Mouse (Mus musculus) lung, embryonic 14.5 days (tissue): ENCODE results near the gene Cyp4f18. TPM values are rescaled to one million over a fixed set of nuclear protein-coding genes. Genes with fewer than 3 reads are reported as not detected.

Experiments
- ATAC-seq: fragments of 200-750 bp; cut with Nextera tagmentation; 2 replicates; pipeline ENCODE4 v1.8.0; 2017; ENCODE audit warnings: mild to moderate bottlenecking, moderate TSS enrichment, moderate library complexity; ENCODE audit not compliant: insufficient read depth
- DNase-seq: peaks from one replicate; pipeline ENCODE4 v3.0.0-alpha.2; 2015
- H3K27ac ChIP-seq: fragments of 300-500 bp; sonication (generic); 2 replicates; pipeline ENCODE4 v1.5.1; 2014; ENCODE audit warnings: low read depth, mild to moderate bottlenecking, moderate library complexity
- H3K27me3 ChIP-seq: fragments of 300-500 bp; sonication (generic); 2 replicates; pipeline ENCODE4 v1.6.1; 2014; ENCODE audit warnings: low read length, control low read depth; ENCODE audit not compliant: insufficient read depth
- H3K36me3 ChIP-seq: fragments of 300-500 bp; sonication (generic); 2 replicates; pipeline ENCODE4 v1.6.1; 2014; ENCODE audit warnings: control low read depth; ENCODE audit not compliant: insufficient read depth
- H3K4me1 ChIP-seq: fragments of 300-500 bp; sonication (generic); 2 replicates; pipeline ENCODE4 v1.6.1; 2014; ENCODE audit warnings: antibody characterized with exemption, control low read depth; ENCODE audit not compliant: insufficient read depth
- H3K4me2 ChIP-seq: fragments of 300-500 bp; sonication (generic); 2 replicates; pipeline ENCODE4 v1.6.1; 2014; ENCODE audit warnings: mild to moderate bottlenecking
- H3K4me3 ChIP-seq: fragments of 300-500 bp; sonication (generic); 2 replicates; pipeline ENCODE4 v1.5.1; 2014; ENCODE audit warnings: low read depth, low read length
- H3K9ac ChIP-seq: fragments of 300-500 bp; sonication (generic); 2 replicates; pipeline ENCODE4 v1.6.1; 2014
- H3K9me3 ChIP-seq: fragments of 300-500 bp; sonication (generic); 2 replicates; pipeline ENCODE4 v1.6.1; 2016; ENCODE audit warnings: low read depth, low read length, control low read depth
- CTCF ChIP-seq: IDR thresholded peaks from 2 replicates; pipeline ENCODE4 v1.5.1; 2016; ENCODE audit warnings: antibody characterized with exemption, low read depth
- WGBS: fragments of 180-500 bp; shearing (Covaris S2); extraction: QIAGEN DNeasy Blood & Tissue Kit; methylation state at CpG from one replicate; pipeline ENCODE4 v1.1.7; 2014; 5-methylcytosine and 5-hydroxymethylcytosine counted together
- polyA plus RNA-seq: library from polyadenylated mRNA; unstranded; fragments of >200 nt; fragmentation: Nextera tagmentation; extraction: Ambion mirVana; gene quantifications from 2 replicates; pipeline ENCODE4 v1.2.1, GENCODE M21; 2014

The Cyp4f18 gene
- polyA plus RNA-seq, 1 experiment from 2014 or later, result 0.93 TPM

GRCm38 (mm10) chr8:71974211-71974610 lies 35.2 kb downstream of the Cyp4f18 start:
- H3K27ac ChIP-seq, result no peak overlapping the region
- no peaks in the 10 kb centered on the region for H3K9me3 ChIP-seq
- no peaks in the 10 kb centered on the region for H3K27me3 ChIP-seq
- H3K4me3 ChIP-seq, result no peak overlapping the region
- TF ChIP-seq CTCF, result no peak
- 75% methylated on average over 3 of the region's 3 CpGs for WGBS
- ATAC-seq (no peak), DNase-seq (no peak)
- peaks cover 8% of the 10 kb centered on the region; the same call in 1 of the 2 replicates for H3K36me3 ChIP-seq
- no peaks in the 10 kb centered on the region for H3K4me1 ChIP-seq
- H3K4me2 ChIP-seq, result no peak overlapping the region
- no peak overlapping the region for H3K9ac ChIP-seq

DNA sequence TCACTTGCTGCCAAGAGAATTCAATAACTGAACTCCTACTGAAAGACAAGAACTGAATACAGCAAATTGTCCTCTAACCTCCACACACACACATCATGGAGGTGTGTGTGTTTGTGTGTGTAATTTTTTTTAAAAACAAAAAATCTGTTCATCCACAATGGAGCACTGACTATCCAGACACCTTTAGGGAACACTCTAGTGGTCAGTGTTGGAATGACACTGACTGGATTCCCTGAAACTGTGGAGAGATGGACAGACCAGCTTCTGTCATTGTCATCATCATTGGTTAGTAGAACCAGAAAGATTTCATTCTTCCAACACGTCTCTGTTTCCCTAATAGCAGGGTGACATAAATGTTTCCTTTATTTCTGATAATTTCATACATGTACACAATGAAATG lies 37.5 kb downstream of the Cyp4f18 start:
- Histone ChIP-seq H3K9ac (no peak overlapping the region), H3K27ac (no peak overlapping the region), H3K4me1 (no peaks in the 10 kb centered on the region), H3K4me2 (no peak overlapping the region), H3K4me3 (no peak overlapping the region), H3K36me3 (peaks cover 29% of the 10 kb centered on the region), H3K27me3 (no peaks in the 10 kb centered on the region), H3K9me3 (no peaks in the 10 kb centered on the region)
- ATAC-seq, result no peak
- WGBS, result 64% methylated on average over 1 of the region's 1 CpGs
- DNase-seq, result peak; percentile 60
- TF ChIP-seq CTCF, result peak; percentile 77

DNA sequence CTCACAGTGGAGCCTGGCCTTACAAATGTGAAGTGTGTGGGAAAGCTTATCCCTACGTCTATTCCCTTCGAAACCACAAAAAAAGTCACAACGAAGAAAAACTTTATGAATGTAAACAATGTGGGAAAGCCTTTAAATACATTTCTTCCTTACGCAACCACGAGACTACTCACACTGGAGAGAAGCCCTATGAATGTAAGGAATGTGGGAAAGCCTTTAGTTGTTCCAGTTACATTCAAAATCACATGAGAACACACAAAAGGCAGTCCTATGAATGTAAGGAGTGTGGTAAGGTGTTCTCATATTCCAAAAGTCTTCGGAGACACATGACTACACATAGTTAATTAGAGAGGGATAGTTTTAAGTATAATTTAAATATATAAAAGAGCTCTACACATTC lies 40.8 kb downstream of the Cyp4f18 start:
- Histone ChIP-seq H3K4me2 (no peak overlapping the region), H3K36me3 (peaks cover 46% of the 10 kb centered on the region), H3K27me3 (no peaks in the 10 kb centered on the region), H3K4me1 (no peaks in the 10 kb centered on the region), H3K9me3 (no peaks in the 10 kb centered on the region; the same call in 1 of the 2 replicates), H3K9ac (no peak overlapping the region), H3K4me3 (no peak overlapping the region), H3K27ac (no peak overlapping the region)
- TF ChIP-seq CTCF, result no peak
- DNase-seq (no peak), ATAC-seq (no peak)
- 82% methylated on average over 6 of the region's 6 CpGs for WGBS

GRCm38 (mm10) chr8:71968100-71968499 lies 41.3 kb downstream of the Cyp4f18 start:
- no peaks in the 10 kb centered on the region for H3K27me3 ChIP-seq
- H3K4me3 ChIP-seq, result no peak overlapping the region
- no peak overlapping the region for H3K9ac ChIP-seq
- ATAC-seq (no peak), DNase-seq (no peak)
- TF ChIP-seq CTCF, result no peak
- H3K27ac ChIP-seq, result no peak overlapping the region
- WGBS, result 91% methylated on average over 6 of the region's 6 CpGs
- H3K9me3 ChIP-seq, result no peaks in the 10 kb centered on the region; the same call in 1 of the 2 replicates
- peaks cover 46% of the 10 kb centered on the region for H3K36me3 ChIP-seq
- H3K4me1 ChIP-seq, result no peaks in the 10 kb centered on the region
- no peak overlapping the region for H3K4me2 ChIP-seq

DNA sequence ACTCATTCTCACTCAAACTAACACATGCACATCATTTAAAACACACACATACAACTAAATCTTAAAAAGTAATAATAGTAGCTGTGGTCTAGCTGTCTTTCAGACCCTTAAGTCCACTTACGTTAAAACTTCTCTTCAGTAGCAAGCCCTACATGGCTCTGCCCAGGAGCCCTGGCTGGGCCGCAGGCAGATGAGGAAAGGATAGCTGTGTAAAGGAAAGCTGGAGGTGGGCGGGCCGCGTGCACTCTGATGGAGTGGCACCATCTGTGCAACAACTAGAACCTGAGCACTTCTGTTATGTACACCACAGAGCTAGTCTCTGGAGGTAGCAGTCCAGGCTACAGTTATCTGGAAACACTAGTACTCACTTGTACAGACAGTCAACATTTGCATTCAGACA lies 42.2 kb downstream of the Cyp4f18 start:
- WGBS, result 94% methylated on average over 5 of the region's 5 CpGs
- no peak overlapping the region for H3K27ac ChIP-seq
- DNase-seq (no peak), ATAC-seq (no peak)
- H3K36me3 ChIP-seq, result peaks cover 46% of the 10 kb centered on the region
- H3K4me1 ChIP-seq, result no peaks in the 10 kb centered on the region
- no peaks in the 10 kb centered on the region for H3K27me3 ChIP-seq
- H3K4me3 ChIP-seq, result no peak overlapping the region
- no peak overlapping the region for H3K4me2 ChIP-seq
- H3K9me3 ChIP-seq, result no peaks in the 10 kb centered on the region; the same call in 1 of the 2 replicates
- no peak for TF ChIP-seq CTCF
- H3K9ac ChIP-seq, result no peak overlapping the region

DNA sequence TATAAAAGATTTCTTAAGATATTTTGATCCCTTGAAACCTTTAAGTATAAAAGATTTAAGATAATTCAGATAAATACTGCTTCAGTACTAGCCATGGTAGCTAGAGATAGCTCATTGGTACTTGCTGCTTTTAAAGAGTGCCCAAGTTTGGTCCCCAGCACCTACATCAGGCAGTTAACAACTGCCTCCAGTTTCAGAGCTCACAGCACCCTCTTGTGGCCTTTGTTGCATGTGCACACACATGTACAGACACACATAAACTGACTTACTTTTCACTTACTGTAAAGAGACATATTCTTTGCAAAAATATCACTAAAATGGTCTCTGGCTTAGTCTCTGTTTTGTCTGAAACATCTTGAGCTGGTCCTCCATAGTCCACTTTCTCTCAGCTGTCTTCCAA lies 43.0 kb downstream of the Cyp4f18 start:
- no peak for DNase-seq
- H3K36me3 ChIP-seq, result peaks cover 51% of the 10 kb centered on the region
- peak; percentile 22; the same call in 1 of the 2 replicates for TF ChIP-seq CTCF
- no peaks in the 10 kb centered on the region for H3K27me3 ChIP-seq
- H3K9me3 ChIP-seq, result no peaks in the 10 kb centered on the region; the same call in 1 of the 2 replicates
- no peak overlapping the region for H3K9ac ChIP-seq
- no peak overlapping the region for H3K27ac ChIP-seq
- H3K4me2 ChIP-seq, result no peak overlapping the region
- no peak for ATAC-seq
- H3K4me3 ChIP-seq, result no peak overlapping the region
- H3K4me1 ChIP-seq, result no peaks in the 10 kb centered on the region

DNA sequence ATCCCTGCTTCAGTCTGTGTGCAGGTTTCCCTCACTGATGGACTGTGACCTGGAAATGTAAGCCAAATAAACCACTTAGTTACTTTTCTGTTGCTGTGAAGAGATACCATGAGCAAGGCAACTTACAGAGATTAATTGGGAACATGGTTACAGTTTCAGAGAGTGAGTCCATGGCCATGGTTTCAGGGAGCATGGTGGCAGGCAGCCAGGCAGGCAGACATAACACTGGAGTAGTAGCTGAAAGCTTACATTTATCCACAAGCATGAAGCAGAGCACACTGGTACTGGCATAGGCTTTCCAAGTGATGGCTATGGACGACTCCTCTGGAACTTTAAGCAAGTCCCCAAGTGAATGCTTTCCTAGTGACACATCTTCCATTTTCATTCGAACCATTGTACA lies 44.3 kb downstream of the Cyp4f18 start:
- H3K36me3 ChIP-seq, result peaks cover 51% of the 10 kb centered on the region
- H3K9me3 ChIP-seq, result no peaks in the 10 kb centered on the region; the same call in 1 of the 2 replicates
- H3K4me1 ChIP-seq, result no peaks in the 10 kb centered on the region
- no peaks in the 10 kb centered on the region for H3K27me3 ChIP-seq
- no peak for DNase-seq
- H3K4me2 ChIP-seq, result no peak overlapping the region
- 87% methylated on average over 2 of the region's 2 CpGs for WGBS
- ATAC-seq, result no peak
- H3K9ac ChIP-seq, result no peak overlapping the region
- H3K4me3 ChIP-seq, result no peak overlapping the region
- no peak overlapping the region for H3K27ac ChIP-seq
- TF ChIP-seq CTCF, result no peak

- 84% methylated on average over 3 of the region's 3 CpGs for WGBS
- Histone ChIP-seq H3K27me3 (no peaks in the 10 kb centered on the region), H3K27ac (no peak overlapping the region), H3K4me2 (no peak overlapping the region), H3K4me1 (no peaks in the 10 kb centered on the region), H3K36me3 (peaks cover 41% of the 10 kb centered on the region), H3K9me3 (no peaks in the 10 kb centered on the region; the same call in 1 of the 2 replicates), H3K4me3 (no peak overlapping the region), H3K9ac (no peak overlapping the region)
- TF ChIP-seq CTCF, result no peak
- ATAC-seq (no peak), DNase-seq (no peak)
These were observed 45.4 kb downstream of the Cyp4f18 start for GRCm38 (mm10) chr8:71964051-71964450.
